Mouse (Mus musculus) ES-Bruce4 (cell line): Measurements from ENCODE around the gene Unc45a.

Experiments used
- EP300 ChIP-seq: IDR thresholded peaks from 2 replicates; pipeline ENCODE4 v1.6.1; 2011; ENCODE audit warnings: low read depth, low read length; ENCODE audit not compliant: insufficient read depth
- POLR2A ChIP-seq: IDR thresholded peaks from one replicate; pipeline ENCODE4 v1.8.1; 2011; ENCODE audit warnings: low read length; ENCODE audit not compliant: insufficient read depth

DNA sequence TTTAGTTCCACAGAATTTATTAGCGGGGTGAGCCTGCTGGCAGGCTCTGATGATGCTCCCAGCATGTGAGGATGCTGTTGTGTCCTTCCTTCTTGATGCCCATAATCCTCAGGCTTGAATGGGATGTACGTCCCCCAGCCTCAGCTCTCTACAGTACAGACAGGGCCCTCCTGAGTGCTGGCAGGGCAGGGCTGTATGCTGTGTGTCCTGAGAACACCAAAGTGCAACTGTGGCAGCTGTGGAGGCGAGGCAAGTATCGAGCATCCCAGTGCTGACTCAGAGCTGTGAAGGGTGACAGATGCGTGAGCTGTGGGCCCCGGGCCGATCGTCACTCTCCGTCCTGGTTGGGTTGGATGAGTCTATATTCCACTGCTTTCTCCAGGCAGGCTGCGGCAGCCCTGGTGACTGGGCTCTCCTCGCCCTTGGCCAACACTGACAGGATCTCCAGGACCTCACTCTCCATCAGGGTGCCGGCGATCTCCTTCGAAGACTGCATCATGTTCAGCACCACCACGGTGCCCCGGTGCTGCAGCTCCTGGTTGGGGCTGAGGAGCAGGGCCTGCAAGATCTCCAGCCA, 15.4 kb downstream of the Unc45a start:
- no peak for TF ChIP-seq POLR2A
- TF ChIP-seq EP300 = no peak
